Mouse (Mus musculus) skeletal muscle tissue, adult 2 months (tissue): ENCODE measurements around the gene Kcnj1.

Source experiments
- DNase-seq: peaks from one replicate; pipeline ENCODE4 v3.0.0-alpha.2; 2012; ENCODE audit warnings: low read depth, low spot score

Gene Kcnj1

DNA sequence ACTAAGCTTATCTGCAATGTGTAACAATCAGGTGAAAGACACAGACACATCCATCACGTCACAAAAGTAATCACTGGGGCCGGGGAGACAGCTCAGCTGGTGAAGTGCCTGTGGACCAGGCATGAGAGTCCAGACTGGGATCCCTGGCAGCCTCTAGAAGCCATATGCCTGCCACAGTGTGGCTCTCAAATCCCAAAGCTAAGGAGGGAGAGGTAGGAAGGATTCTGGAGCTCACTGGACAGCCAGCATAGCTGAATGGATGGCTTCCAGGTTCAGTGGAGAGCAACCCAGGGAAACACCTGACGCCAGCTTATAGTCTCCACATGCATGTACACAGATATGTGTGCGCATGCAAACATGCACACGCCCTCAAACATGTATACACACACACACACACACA lies 76.5 kb downstream of the Kcnj1 start:
- no peak for DNase-seq
